Mouse (Mus musculus) embryonic facial prominence, embryonic 14.5 days (tissue): ENCODE measurements around the gene St3gal5. TPM values are rescaled to one million over a fixed set of nuclear protein-coding genes. Genes with fewer than 3 reads are reported as not detected.

Experiments used
- ATAC-seq: fragments of 200-750 bp; cut with Nextera tagmentation; 2 replicates; pipeline ENCODE4 v1.8.0; 2017; ENCODE audit warnings: low read depth, moderate number of reproducible peaks, moderate TSS enrichment
- DNase-seq: peaks from one replicate; pipeline ENCODE4 v3.0.0-alpha.2; 2015; ENCODE audit warnings: low spot score
- H3K27ac ChIP-seq: fragments of 300-500 bp; sonication (generic); replicated peaks from 2 replicates; pipeline ENCODE4 v1.5.1; 2014; ENCODE audit warnings: low read depth, mild to moderate bottlenecking, low read length, moderate library complexity
- H3K27me3 ChIP-seq: fragments of 300-500 bp; sonication (generic); replicated peaks from 2 replicates; pipeline ENCODE4 v1.6.1; 2014; ENCODE audit warnings: low read length; ENCODE audit not compliant: control insufficient read depth, insufficient read depth
- H3K36me3 ChIP-seq: fragments of 300-500 bp; sonication (generic); 2 replicates; pipeline ENCODE4 v1.6.1; 2014; ENCODE audit warnings: low read length, mixed read lengths; ENCODE audit not compliant: control insufficient read depth, insufficient read depth
- H3K4me1 ChIP-seq: fragments of 300-500 bp; sonication (generic); 2 replicates; pipeline ENCODE4 v1.6.1; 2014; ENCODE audit warnings: antibody characterized with exemption, low read length; ENCODE audit not compliant: control insufficient read depth, insufficient read depth
- H3K4me2 ChIP-seq: fragments of 300-500 bp; sonication (generic); 2 replicates; pipeline ENCODE4 v1.6.1; 2014; ENCODE audit warnings: low read depth, mild to moderate bottlenecking, low read length, moderate library complexity, mixed read lengths
- H3K4me3 ChIP-seq: fragments of 300-500 bp; sonication (generic); 2 replicates; pipeline ENCODE4 v1.5.1; 2014; ENCODE audit warnings: low read depth, mild to moderate bottlenecking, low read length
- H3K9ac ChIP-seq: fragments of 300-500 bp; sonication (generic); 2 replicates; pipeline ENCODE4 v1.6.1; 2014; ENCODE audit warnings: low read depth, mild to moderate bottlenecking, low read length, moderate library complexity, mixed read lengths
- H3K9me3 ChIP-seq: fragments of 300-500 bp; sonication (generic); 2 replicates; pipeline ENCODE4 v1.6.1; 2016; ENCODE audit warnings: low read length; ENCODE audit not compliant: control insufficient read depth
- WGBS: fragments of 180-500 bp; shearing (Covaris S2); extraction: QIAGEN DNeasy Blood & Tissue Kit; methylation state at CpG from one replicate; pipeline ENCODE4 v1.1.7; 2014; 5-methylcytosine and 5-hydroxymethylcytosine counted together
- polyA plus RNA-seq: library from polyadenylated mRNA; unstranded; fragments of >200 nt; fragmentation: Nextera tagmentation; extraction: Ambion mirVana; gene quantifications from 2 replicates; pipeline ENCODE4 v1.2.1, GENCODE M21; 2014

Gene St3gal5
- polyA plus RNA-seq, 1 experiment from 2014 or later: 31.3 TPM

GRCm38 (mm10) chr6:72113093-72113702, 15.8 kb downstream of the St3gal5 start:
- Histone ChIP-seq H3K4me1 (no peaks in the 10 kb centered on the region; the same call in 1 of the 2 replicates), H3K27me3 (no peaks in the 10 kb centered on the region), H3K4me2 (no peak overlapping the region), H3K27ac (no peak overlapping the region), H3K9me3 (no peaks in the 10 kb centered on the region), H3K4me3 (no peak overlapping the region), H3K9ac (no peak overlapping the region), H3K36me3 (no peaks in the 10 kb centered on the region)
- WGBS: 88% methylated on average over 2 of the region's 2 CpGs
- DNase-seq (no peak), ATAC-seq (no peak)

GRCm38 (mm10) chr6:72114902-72115301, 17.5 kb downstream of the St3gal5 start:
- H3K9me3 ChIP-seq: no peaks in the 10 kb centered on the region
- no peak overlapping the region for H3K4me2 ChIP-seq
- DNase-seq (no peak), ATAC-seq (no peak)
- H3K4me1 ChIP-seq: no peaks in the 10 kb centered on the region
- 81% methylated on average over 7 of the region's 7 CpGs for WGBS
- H3K4me3 ChIP-seq: no peak overlapping the region
- no peaks in the 10 kb centered on the region for H3K36me3 ChIP-seq
- no peak overlapping the region for H3K9ac ChIP-seq
- H3K27ac ChIP-seq: no peak overlapping the region
- no peaks in the 10 kb centered on the region for H3K27me3 ChIP-seq

GRCm38 (mm10) chr6:72117322-72117968, 20.1 kb downstream of the St3gal5 start:
- no peaks in the 10 kb centered on the region for H3K4me1 ChIP-seq
- no peak overlapping the region for H3K9ac ChIP-seq
- no peaks in the 10 kb centered on the region for H3K36me3 ChIP-seq
- ATAC-seq: no peak
- H3K9me3 ChIP-seq: no peaks in the 10 kb centered on the region
- DNase-seq: no peak
- H3K4me3 ChIP-seq: no peak overlapping the region
- WGBS: 68% methylated on average over 8 of the region's 8 CpGs
- no peak overlapping the region for H3K27ac ChIP-seq
- H3K4me2 ChIP-seq: no peak overlapping the region
- no peaks in the 10 kb centered on the region for H3K27me3 ChIP-seq

GRCm38 (mm10) chr6:72119870-72120269, 22.5 kb downstream of the St3gal5 start:
- WGBS: 80% methylated on average over 1 of the region's 1 CpGs
- no peaks in the 10 kb centered on the region for H3K27me3 ChIP-seq
- DNase-seq (no peak), ATAC-seq (no peak)
- H3K4me2 ChIP-seq: no peak overlapping the region
- no peaks in the 10 kb centered on the region for H3K36me3 ChIP-seq
- H3K27ac ChIP-seq: no peak overlapping the region
- no peaks in the 10 kb centered on the region for H3K9me3 ChIP-seq
- H3K4me1 ChIP-seq: no peaks in the 10 kb centered on the region
- no peak overlapping the region for H3K4me3 ChIP-seq
- H3K9ac ChIP-seq: no peak overlapping the region

- H3K4me2 ChIP-seq: no peak overlapping the region
- H3K4me1 ChIP-seq: no peaks in the 10 kb centered on the region
- no peaks in the 10 kb centered on the region for H3K27me3 ChIP-seq
- no peaks in the 10 kb centered on the region for H3K9me3 ChIP-seq
- no peak overlapping the region for H3K27ac ChIP-seq
- no peak for ATAC-seq
- no peak for DNase-seq
- no peaks in the 10 kb centered on the region for H3K36me3 ChIP-seq
- no peak overlapping the region for H3K9ac ChIP-seq
- WGBS: 44% methylated on average over 3 of the region's 3 CpGs
- no peak overlapping the region for H3K4me3 ChIP-seq
Measured at GRCm38 (mm10) chr6:72121301-72121700, 23.9 kb downstream of the St3gal5 start.

GRCm38 (mm10) chr6:72122515-72122914, 25.1 kb downstream of the St3gal5 start:
- H3K27ac ChIP-seq: no peak overlapping the region
- H3K9me3 ChIP-seq: no peaks in the 10 kb centered on the region
- no peaks in the 10 kb centered on the region for H3K27me3 ChIP-seq
- H3K4me2 ChIP-seq: no peak overlapping the region
- ATAC-seq: no peak
- DNase-seq: no peak
- 87% methylated on average over 5 of the region's 5 CpGs for WGBS
- H3K9ac ChIP-seq: no peak overlapping the region
- H3K4me3 ChIP-seq: no peak overlapping the region
- H3K4me1 ChIP-seq: no peaks in the 10 kb centered on the region
- no peaks in the 10 kb centered on the region for H3K36me3 ChIP-seq

GRCm38 (mm10) chr6:72124315-72125103, 27.1 kb downstream of the St3gal5 start:
- Histone ChIP-seq H3K4me1 (no peaks in the 10 kb centered on the region), H3K4me3 (no peak overlapping the region), H3K36me3 (peaks cover 10% of the 10 kb centered on the region; the same call in 1 of the 2 replicates), H3K27me3 (no peaks in the 10 kb centered on the region), H3K27ac (no peak overlapping the region), H3K9me3 (no peaks in the 10 kb centered on the region), H3K9ac (no peak overlapping the region), H3K4me2 (no peak overlapping the region)
- WGBS: 90% methylated on average over 13 of the region's 13 CpGs
- no peak for DNase-seq
- no peak for ATAC-seq

GRCm38 (mm10) chr6:72126128-72126917, 28.9 kb downstream of the St3gal5 start:
- H3K36me3 ChIP-seq: peaks cover 21% of the 10 kb centered on the region; the same call in 1 of the 2 replicates
- H3K4me1 ChIP-seq: no peaks in the 10 kb centered on the region
- 81% methylated on average over 9 of the region's 9 CpGs for WGBS
- H3K4me3 ChIP-seq: no peak overlapping the region
- no peak overlapping the region for H3K9ac ChIP-seq
- H3K9me3 ChIP-seq: no peaks in the 10 kb centered on the region
- DNase-seq (no peak), ATAC-seq (no peak)
- no peaks in the 10 kb centered on the region for H3K27me3 ChIP-seq
- H3K27ac ChIP-seq: no peak overlapping the region
- H3K4me2 ChIP-seq: no peak overlapping the region
